Mouse (Mus musculus): ENCODE data around the gene Hist1h4a.
"Not testable (repeated sequence)": the region's sequence is repeated elsewhere in the genome, so short reads cannot be mapped to it uniquely, and the experiment has no call there.

Gene Hist1h4a

GRCm38 (mm10) chr13:23757921-23758320, 3.1 kb downstream of the Hist1h4a start:
- DNase-seq: no peak

DNA sequence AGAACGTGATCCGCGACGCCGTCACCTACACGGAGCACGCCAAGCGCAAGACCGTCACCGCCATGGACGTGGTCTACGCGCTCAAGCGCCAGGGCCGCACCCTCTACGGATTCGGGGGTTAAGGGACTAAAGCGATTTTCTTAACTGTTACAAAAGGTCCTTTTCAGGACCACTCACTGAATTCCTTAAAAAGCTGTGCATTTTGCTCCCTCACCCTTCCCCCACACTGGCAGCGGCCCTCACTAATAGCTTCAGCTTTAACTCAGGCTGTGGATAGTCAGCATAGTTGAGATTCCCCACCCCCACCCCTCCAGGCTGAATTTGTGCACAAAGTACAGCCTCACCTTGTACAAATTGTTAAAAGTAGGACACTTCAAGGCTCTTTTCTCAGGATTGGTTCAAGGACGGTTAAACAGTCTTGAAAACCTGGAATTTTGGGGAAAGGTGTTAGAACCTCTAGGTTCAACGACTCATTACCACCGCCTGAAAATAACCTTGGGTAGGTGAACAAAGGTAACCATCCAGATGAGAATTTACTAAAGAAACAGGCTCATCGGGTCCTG, 3.7 kb downstream of the Hist1h4a start:
- no peak for DNase-seq

DNA sequence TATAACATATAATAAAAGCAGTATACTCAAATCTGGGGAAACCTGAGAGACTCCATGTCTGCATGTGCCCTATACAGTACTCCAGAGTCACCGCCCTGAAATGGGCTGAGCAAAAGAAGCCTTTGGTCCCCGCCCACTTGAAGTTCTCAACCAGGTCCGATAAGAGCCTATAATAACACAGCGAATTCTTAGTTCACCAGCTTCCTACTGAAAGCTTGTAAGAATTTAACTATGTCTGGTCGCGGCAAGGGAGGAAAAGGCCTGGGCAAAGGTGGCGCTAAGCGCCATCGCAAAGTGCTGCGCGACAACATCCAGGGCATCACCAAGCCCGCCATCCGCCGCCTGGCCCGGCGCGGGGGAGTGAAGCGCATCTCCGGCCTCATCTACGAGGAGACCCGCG, 4.2 kb downstream of the Hist1h4a start, which contains the start of gene Hist1h4b:
Hist1h4b (plus strand) TSS at position 224 of the 400 bp plus-strand sequence.
- DNase-seq: peak; percentile 85 to 92

DNA sequence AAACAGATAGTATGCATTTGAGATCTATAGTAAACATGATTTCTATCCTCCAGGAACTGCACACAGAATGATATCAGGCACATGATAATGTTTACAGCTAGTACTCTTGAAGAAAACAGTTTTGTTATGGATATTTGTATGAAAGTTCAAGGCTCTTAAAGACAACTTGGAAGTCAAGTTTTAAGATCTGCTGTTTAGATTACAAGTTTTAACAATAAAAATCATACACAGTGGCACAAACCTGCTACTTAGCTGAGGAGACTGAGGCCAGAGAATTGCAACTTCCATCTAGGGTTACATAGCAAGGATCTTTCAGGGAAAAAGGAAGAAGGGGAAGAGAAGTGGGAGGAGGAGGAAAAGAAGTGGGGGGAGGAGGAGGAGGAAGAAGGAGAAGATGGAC, 6.0 kb downstream of the Hist1h4a start:
- no peak for DNase-seq

DNA sequence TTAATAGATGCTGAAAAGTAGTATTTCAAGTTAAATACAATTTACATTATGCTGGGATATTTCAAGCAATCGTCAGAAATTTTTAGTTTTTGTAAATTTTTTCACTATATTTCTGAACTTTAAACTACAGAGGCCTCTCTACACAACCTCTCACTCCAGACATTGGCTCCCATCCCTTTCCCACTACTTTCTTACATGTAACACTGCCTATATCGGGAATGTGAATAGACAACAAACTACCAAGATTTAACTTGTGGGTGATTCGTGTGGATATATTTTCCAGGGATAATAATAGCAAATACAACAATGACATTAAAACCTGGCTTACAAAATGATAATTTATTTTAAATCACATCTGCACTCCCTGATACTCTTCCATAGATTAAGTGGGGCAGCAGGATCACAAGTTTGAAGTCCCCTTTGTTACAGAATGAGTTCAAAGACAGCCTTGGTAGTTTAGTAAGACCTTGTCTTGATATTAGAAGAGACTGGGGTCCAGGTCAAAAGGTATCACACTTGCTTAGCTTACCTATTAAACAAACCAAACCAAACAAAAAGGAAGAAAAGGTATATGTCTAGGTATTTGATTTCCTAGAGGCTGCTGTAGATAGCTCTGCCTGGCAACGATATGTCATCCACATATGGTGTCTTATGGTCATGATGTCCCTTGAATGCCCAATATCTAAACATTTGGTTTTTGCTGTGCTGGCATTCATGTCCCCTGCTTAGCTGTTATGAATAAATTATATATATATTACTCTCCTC, 7.5 kb downstream of the Hist1h4a start:
- DNase-seq: no peak

- DNase-seq: no peak
Observed at GRCm38 (mm10) chr13:23752742-23753172, 8.3 kb downstream of the Hist1h4a start.

DNA sequence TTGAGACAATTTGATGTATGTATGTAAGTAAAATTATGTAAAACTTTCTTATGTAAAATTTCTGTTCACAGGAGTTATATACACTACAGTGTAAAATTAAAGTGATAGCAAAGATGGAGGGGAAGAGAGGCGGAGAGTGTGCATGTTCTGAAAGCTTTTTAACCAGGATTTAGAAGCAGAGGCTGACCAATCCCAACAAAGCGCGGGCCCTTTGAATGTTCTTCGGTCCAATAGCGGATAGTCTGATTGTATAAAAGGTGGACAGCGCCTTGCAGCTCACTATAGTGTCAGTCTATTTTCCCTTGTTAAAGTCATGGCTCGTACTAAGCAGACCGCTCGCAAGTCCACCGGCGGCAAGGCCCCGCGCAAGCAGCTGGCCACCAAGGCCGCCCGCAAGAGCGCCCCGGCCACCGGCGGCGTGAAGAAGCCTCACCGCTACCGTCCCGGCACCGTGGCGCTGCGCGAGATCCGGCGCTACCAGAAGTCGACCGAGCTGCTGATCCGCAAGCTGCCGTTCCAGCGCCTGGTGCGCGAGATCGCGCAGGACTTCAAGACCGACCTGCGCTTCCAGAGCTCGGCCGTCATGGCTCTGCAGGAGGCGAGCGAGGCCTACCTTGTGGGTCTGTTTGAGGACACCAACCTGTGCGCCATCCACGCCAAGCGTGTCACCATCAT, 8.8 kb downstream of the Hist1h4a start, which contains the start of gene Hist1h3b:
Hist1h3b (plus strand) TSS at position 201 of the 675 bp plus-strand sequence.
- DNase-seq: peak; percentile 72 to 77

GRCm38 (mm10) chr13:23751478-23751956, 9.5 kb downstream of the Hist1h4a start:
- no peak for DNase-seq

GRCm38 (mm10) chr13:23750839-23751477, 10.1 kb downstream of the Hist1h4a start, which contains the start of gene Hist1h2ab:
Gene Hist1h2ab (plus strand): TSS chr13:23751126.
- DNase-seq: not testable (repeated sequence)

GRCm38 (mm10) chr13:23749563-23750121, 11.4 kb downstream of the Hist1h4a start:
- DNase-seq: no peak

- no peak for DNase-seq
Observed at GRCm38 (mm10) chr13:23747892-23748288, 13.1 kb downstream of the Hist1h4a start.

GRCm38 (mm10) chr13:23747081-23747891, 13.7 kb downstream of the Hist1h4a start:
- no peak for DNase-seq

DNA sequence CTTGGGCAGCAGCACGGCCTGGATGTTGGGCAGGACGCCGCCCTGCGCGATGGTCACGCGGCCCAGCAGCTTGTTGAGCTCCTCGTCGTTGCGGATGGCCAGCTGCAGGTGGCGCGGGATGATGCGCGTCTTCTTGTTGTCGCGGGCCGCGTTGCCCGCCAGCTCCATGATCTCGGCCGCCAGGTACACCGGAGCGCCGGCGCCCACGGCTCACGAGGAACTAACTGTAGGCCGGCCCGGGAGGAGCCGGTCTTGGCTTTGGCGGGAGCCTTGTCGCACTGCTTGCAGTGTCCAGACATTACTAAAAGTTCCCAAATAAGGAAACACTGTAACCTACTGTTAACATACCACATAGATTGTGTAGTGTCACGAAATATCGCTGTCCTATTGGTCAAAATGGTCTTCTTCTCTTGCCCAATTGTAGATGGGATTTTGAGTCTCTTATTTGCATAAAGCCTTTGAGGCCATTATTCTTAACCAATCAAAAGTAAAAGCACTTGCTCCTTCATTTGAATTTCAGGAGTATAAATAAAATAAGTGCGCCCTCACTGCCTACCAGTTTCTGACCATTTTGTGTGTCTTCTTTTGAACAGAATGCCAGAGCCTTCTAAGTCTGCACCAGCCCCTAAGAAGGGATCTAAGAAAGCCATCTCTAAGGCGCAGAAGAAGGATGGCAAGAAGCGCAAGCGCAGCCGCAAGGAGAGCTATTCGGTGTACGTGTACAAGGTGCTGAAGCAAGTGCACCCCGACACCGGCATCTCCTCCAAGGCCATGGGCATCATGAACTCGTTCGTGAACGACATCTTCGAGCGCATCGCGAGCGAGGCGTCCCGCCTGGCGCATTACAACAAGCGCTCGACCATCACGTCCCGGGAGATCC, 14.6 kb downstream of the Hist1h4a start, which contains the start of gene Hist1h2bb:
Hist1h2bb (plus strand) TSS at position 534 of the 880 bp plus-strand sequence.
- DNase-seq: peak; percentile 56 to 66

GRCm38 (mm10) chr13:23745381-23746161, 15.5 kb downstream of the Hist1h4a start, which contains the start of gene Hist1h3c:
Gene Hist1h3c (minus strand): TSS chr13:23745602.
- DNase-seq: peak; percentile 79 to 84

DNA sequence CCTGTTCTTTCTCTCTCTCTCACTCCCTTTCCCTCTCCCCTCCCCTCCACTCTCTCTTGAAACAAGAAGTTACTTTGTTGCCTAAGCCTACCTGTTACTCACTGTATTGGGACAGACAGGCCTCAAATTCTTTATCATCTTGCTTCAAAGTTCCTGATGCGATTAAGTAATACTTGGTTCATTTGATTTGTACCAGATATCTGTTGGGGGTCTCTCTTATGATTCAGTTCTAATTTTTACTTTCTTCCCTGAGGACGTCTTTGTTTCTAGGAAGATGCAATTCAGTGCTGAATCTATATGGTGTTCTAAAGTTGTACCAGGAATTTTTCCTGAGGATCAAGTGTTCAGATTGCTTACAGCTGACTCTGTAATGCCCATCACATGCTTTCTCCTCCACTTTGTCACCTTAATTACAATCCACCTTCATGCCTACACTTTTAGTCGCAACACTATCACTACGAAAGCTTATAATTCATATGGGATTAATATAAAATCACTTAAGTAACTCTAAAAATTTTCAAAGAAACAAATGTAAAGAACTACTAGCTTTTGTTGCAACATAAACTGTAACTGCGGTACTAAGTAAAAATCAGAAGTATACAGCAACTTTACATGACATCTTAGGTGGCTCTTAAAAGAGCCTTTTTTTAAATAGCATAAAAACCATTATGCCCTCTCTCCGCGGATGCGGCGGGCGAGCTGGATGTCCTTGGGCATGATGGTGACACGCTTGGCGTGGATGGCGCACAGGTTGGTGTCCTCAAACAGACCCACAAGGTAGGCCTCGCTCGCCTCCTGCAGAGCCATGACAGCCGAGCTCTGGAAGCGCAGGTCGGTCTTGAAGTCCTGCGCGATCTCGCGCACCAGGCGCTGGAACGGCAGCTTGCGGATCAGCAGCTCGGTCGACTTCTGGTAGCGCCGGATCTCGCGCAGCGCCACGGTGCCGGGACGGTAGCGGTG, 16.3 kb downstream of the Hist1h4a start:
- no peak for DNase-seq

GRCm38 (mm10) chr13:23743963-23744362, 17.1 kb downstream of the Hist1h4a start:
- no peak for DNase-seq

- DNase-seq: no peak
Observed at GRCm38 (mm10) chr13:23743215-23743614, 17.8 kb downstream of the Hist1h4a start.

- no peak for DNase-seq
Observed at GRCm38 (mm10) chr13:23742007-23742406, 19.0 kb downstream of the Hist1h4a start.
